Mouse (Mus musculus) Muller cell, postnatal 12 days (primary cell): ENCODE measurements around the gene Gpr143.
A peak's percentile ranks its signal among the peaks of the same experiment; 100 is the strongest.
"Not testable (repeated sequence)": the region's sequence is repeated elsewhere in the genome, so short reads cannot be mapped to it uniquely, and the experiment has no call there.

ENCODE experiments used
- DNase-seq: peaks from one replicate; pipeline ENCODE4 v3.0.0-alpha.2; 2015; ENCODE audit errors: inconsistent ontology term

Gene Gpr143

DNA sequence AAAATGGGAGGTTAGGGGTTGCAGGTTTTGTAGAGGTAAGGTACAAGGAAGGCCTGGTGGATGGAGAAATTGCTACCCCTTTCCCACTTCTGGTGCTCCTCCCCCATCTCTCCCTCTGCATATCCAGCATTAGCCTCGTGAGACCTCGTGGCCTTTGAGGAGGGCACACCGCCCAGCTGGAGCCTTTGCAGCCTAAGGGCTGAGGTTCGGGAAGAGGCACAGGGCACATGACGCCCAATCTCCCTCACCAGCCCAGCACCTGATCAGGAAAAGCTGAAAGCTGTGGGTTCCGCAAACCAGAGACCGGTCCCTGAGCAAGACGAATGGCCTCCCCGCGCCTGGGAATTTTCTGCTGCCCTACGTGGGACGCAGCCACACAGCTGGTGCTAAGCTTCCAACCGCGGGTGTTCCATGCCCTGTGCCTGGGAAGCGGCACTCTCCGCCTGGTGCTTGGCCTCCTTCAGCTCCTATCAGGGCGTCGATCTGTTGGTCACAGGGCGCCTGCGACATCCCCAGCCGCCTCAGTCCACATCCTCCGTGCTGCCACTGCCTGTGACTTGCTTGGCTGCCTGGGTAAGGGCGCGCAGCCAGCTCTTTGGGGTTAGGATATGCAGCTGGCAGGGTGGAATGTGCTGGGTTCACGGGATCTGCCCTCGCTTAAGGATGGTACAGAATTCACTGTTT is at the start of gene Gpr143:
Gene Gpr143, plus strand, starts transcription at position 202 of the 684 bp plus-strand sequence.
- peak; percentile 43 for DNase-seq

DNA sequence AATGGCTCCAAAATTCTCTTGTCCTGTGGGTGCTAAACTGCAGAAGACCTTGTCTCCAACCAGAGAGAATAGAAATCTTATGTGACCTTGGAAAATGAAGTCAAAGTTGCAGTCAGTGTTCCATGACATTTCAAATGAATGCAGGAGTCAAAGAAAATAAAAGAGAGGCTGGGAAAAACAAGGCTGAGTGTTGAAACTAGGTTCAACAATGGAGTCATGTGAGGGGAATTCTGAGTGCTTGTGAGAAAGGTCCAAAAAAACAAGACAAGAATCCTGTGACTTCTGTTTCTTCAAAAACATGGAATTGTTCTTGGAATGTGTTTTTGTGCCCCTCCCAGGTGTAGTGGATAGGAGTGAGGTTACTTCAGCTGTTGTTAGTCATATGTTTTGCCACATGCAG is 46.4 kb upstream of the Gpr143 start:
- DNase-seq, result no peak

DNA sequence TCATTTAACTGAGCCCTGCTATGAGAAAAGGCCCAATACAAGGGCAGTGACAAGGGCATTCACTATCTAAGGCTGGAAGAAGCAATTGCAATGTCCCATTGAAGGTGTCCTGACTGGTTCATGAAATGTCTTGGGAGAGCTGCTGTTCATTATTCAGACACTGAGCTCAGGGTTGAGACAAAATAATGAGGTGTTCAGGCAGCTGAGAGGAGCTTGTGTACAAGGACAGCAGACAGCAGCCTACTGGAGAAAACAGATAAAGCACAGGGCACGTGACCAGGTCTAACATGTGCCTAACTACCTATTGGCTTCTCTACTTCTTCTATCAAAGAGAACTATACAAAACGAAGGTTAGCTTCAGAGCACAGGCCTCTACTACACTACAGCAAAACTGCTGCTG is 43.5 kb upstream of the Gpr143 start:
- no peak for DNase-seq

DNA sequence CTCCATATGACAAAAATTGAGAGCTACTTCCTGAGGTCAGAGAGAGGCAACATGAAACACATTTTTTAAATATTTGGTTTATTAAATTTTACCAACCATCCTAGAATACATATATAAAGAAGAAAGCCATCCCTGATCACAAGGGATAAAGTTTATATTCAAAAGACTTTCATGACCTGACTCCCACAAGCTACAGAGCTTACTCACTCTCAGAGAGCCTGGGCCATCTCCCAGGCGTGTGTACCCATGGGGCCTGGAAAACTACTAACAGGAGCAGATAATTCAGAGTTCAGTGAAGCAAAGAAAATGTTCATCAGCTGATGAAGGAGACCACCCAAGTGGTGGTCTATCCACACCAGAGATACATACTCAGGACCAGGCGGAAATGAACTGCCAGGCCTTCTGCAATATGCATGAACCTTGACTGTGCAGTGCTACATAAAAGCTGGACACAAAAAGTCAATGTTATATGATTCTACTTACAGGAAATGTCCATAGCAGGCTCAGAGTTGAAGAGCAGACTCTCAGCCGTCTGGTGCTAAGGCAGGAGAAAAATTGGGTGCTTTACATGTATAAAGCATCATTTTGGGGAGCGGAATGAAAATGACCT is 42.9 kb upstream of the Gpr143 start:
- DNase-seq, result no peak

DNA sequence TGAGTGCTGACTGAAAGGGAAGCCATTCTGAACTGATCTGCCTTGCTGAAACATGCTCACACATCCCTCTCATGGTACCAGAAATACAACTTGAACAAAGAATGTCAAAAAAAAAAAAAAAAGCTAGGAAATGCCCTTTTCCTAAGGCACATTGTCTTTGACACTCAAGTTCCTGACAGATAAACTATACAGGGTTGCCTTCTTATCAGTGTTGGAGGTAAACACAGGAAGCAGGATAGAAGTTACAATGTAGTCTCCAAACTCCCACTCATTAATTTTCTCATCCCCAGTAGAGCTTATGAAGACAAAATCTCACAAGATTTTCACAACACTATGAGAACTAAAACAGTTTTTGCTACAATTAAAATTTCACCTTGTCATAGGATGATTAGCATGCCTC is 38.1 kb upstream of the Gpr143 start:
- no peak for DNase-seq

DNA sequence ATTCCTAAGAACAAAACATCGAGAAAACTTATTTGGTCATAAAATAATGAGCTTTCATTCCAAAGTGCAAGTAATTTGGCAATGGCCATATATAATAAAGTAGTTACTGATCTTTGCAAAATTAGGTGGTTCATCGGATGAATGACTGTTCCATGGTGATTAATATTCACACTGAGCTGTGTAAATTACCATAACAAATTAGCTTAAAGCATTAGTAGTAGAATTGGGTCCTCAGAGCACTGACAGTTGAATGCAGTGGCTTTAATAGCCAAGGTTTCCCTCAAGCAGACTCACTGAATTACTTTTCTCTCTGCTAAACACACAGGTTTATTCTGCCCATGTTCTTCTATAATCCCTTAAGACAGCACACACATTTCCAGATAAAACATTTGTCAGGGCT is 35.8 kb upstream of the Gpr143 start:
- DNase-seq, result no peak

DNA sequence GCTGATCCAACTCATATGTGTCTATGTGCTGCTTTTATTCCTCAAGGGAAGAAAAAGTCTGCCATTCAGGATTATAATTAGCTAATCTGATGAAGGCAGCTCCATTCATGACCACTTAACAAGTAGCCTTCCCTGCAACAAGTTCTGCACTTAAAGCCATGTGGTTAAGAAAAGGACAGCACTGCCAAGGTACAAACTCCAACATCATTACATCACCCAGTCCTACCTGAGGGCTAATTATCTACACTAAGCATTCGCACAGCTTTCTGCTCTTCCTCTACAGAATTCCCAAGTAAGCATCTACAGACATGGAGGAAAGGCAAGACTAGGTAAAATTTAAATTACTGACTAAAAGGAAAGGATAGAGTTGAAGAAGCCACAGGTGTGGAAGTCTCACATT is 25.9 kb upstream of the Gpr143 start:
- no peak for DNase-seq

DNA sequence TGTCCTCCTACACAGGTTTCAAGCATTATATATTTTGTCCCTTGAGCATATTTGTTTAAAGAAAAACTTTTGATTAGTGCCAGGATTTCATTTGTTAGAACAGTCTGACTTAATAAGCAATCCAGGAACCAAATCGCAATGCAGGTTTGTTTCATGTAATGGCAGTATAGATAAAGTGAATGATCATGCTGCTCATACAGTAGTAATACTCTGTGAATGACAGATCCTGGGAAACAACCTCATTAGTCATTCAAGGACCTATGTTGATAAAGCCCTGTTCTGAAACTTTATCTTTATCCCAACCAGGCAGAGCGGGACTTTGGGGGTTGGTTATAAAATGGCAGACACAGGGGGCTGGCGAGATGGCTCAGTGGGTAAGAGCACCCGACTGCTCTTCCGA is 25.4 kb upstream of the Gpr143 start:
- no peak for DNase-seq

DNA sequence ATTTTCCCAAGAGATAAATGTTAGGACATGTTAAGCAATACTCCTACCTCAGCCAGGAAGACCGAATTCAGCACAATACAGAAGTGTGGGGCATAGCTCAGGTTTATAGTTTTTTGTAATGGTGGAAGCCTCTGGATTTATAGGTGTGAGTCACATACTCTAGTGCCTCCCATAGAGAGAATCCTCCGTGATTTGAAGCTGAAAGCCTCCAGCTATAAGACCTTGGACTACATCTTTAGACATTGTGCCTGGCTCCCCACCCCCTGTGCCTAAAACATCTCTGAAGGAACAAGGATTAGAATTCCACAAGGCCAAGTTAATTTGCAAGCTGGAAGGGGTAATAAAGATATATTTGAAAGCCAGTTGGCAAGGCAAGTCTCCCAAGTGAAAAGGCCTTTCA is 19.3 kb upstream of the Gpr143 start:
- DNase-seq, result no peak

DNA sequence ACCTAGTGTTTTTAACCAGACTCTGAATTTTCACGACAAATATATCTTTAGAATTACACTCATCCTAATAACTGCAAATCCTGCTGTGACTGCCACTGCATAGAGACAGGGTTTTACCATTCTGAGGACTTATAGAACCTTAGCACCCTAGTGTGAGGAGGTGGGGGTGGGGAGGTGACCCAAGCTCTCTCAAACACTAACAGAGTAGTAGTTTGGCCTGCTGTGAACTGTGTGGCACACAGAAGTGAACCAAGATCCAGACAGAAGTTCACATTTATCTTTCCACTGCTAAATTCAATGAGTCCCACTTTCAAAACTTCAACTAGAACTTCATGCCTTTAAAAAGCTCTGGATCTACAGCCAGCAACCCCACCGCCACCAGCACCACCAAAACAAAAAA is 18.9 kb upstream of the Gpr143 start:
- no peak for DNase-seq

DNA sequence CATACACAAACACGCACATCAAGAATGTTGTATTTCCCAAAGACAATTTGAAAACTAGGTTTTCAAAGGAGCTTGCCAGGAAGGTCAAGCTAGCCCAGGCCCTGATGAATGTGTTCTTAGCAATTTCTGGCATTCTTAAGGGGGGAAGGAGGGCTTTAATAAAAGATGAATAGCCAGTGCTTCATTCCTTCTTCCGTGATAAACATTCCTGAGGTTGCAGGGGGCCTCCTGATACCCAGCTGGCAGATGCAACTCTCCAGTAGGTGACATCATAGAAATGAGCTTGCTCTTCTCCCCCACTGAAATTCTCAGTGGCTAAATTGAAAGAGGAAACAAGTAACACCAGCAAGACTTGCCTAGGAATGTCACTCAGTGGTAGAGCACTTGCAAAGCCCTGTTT is 17.6 kb upstream of the Gpr143 start:
- DNase-seq, result peak; percentile 73

DNA sequence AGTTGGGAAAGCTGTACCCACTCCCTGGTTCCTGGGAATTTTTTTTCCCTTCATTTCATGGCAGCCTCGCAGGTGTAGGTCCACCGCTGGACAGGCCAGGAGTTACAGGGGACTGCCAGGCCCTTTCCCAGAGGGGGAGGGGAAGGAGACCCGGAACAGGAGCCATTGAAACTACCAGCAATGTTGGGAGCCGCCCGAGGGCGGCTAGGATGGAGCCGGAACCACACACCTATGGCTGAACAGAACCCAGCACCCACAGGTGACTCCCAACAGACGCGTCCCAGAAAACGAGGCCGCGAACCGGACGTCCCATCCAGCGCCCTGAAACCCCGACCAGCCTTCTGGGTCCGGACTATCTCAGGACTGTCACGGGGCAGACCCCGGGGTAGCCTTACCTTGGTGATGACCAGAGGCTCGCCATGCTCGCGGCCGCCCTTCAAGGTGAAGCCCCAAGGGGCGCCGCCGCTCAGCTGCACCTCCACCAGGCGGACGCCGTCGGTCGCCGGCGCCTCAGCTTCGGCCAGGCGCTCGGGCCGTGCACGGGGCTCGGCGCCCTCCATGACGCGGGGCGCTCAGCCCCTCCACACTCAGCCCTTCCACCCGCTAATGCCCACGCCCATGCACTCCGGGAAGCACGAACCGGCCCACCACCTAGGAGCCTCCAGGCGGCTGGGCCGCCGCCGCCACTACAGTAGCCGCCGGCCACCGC is 12.7 kb upstream of the Gpr143 start, which contains the start of gene Shroom2:
Gene Shroom2, minus strand, starts transcription at position 575 of the 709 bp plus-strand sequence.
- peak; percentile 26 for DNase-seq

DNA sequence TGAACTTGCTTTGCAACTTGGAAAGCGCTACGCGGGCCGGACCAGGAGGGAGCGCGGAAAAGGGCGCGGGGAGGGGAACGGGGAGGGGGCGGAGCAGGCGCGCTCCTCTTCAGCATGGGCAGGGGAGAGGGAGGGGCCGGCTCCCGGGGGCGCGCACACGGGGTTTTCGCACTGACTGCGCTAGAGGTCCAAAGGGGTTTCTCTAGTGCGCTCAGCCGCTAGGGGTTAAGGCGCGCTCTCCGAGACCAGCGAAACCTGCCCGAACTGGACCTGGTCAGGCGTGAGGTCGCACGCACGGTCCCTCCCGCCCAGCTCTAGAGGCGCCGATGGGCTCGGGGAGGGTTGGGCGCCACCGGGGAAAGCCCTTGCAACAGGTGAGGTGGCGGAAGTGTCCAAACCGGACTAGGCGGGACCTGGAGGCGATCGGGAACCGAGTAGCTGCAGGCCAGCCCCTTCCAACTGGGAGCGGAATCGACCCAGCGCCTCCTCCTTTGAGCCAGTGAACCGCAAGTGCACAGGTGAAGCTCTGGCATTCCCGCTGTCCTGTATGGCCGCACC is 12.0 kb upstream of the Gpr143 start:
- peak; percentile 84 for DNase-seq

DNA sequence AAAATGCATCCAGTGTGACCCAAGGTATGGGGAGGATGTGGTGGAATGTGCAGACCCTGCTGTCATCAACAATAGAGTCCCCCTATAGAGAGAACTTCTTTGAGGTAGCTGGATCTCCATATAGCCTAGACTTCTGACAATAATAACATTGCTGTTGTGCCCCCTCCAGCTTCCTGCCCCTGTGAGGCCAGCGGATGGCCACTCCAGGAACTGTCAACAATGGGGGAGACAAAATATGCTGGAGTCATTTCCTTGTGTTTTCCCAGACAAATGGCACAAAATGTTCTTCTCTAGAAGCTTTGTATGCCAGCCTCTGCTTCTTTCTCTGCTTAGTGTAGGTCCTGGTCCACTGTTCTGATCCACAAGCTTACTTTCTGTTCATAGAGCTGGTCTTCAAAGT is 6.4 kb downstream of the Gpr143 start:
- DNase-seq, result no peak

DNA sequence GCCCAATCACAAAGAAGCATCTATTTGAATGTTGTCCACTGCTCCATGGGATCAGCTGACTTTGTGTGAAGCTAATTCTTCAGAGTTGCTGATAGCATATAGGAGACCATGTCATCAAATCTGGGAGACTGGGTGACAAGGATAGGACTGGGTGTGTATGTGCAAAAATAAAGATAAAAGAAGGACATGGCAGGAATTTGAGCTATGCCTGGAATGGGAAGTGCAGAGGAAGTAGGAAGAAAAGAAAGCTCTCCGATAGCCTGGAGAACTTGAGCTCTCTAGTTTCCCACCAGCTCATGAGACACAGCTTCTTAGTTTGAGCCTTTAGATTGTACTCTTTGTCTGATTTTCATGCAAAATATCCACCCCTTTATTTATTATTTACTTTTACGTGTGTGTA is 6.9 kb downstream of the Gpr143 start:
- peak; percentile 6 for DNase-seq

DNA sequence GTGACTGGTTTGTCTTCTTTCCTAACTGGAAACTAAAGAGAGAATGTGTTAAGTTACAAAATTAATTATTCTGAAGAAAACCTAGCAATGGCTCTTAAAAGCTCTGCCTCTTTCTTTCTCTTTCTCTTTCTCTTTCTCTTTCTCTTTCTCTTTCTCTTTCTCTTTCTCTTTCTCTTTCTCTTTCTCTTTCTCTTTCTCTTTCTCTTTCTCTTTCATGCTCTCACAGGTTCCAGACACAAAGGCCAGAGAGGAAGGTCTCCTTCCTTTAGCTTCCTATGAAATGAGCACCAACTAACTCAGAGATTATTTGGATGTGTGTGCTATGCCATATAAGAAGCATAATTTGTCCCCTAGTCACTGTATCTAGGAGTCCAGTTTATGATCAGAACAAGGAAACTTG is 23.6 kb downstream of the Gpr143 start:
- DNase-seq, result no peak

DNA sequence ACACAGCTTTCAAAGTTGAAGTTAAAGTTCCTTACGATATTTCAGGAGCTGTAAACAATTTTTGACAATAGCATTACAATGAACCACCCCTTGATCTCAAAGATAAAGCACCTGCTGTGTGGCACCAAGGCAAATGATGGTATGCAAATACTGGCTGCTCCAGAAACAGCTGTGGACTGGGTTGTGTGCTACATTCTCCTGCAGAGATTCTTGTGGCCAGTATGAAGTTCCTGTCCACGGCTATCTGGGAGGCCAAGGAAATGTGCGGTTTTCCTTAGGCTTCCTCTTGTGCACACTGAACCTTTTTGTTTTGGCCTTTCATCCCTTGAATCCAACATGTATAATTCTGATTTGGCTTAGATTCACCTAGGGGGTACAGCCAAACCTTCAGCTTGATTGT is 31.6 kb downstream of the Gpr143 start:
- no peak for DNase-seq

DNA sequence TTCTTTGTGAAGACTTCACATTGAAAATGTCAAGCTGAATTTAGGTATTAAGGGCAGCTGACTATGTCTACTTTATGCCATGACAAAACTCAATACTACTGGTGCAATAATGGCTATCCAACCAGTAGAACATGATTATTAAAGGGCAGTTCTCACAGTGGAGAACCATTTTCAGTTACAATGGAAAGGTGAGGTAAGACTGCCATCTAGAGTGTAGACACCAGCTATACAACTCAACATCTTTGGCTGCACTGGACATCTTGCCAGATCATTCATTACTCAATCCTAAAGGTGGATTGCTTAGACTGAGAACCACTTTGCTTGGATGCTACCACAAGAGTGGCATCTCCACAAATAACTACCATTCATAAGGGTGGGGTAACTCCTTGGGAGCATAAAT is 37.3 kb downstream of the Gpr143 start:
- peak; percentile 13 for DNase-seq

DNA sequence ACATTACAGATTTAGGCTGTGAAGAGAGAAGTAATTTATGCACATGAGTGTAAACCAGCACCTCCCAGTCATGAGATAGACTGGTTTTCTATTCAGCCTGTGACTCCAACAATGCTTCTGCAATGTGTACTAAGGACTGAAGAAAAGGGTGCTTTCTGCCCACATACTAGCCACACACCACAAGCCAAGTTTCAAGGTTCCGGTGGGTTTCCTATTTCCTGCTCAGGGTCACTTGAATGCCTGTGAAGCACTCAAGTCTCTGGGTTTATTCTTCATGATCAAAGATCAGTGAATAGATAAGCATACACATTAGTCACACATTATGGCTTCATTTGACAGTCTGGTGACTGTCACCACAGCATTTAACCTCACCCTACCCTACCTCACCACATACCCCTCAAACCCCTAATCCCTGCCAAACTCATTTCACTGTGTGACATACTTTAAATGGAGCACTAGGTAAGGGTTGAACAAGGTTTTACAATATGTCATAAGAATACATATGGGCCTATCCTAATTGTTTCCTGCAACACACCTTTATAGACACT is 49.4 kb downstream of the Gpr143 start:
- DNase-seq, result not testable (repeated sequence)

DNA sequence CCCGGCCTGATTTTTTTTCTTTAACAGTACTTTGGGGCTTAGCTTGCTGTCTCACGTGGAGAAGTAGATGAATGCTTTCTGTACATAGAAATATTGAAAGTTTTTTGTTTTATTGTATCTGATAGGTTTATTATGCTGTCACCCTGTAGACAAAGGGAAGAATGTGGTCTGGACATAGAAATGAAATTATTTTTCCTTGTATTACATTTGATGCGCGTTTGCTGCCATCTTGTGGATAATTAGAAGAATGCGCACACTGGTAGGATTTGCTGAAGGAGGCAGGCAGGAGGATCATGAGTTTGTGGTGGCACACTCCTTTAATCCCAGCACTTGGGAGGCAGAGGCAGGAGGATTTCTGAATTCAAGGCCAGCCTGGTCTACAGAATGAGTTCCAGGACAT is 53.2 kb downstream of the Gpr143 start:
- peak; percentile 3 for DNase-seq

DNA sequence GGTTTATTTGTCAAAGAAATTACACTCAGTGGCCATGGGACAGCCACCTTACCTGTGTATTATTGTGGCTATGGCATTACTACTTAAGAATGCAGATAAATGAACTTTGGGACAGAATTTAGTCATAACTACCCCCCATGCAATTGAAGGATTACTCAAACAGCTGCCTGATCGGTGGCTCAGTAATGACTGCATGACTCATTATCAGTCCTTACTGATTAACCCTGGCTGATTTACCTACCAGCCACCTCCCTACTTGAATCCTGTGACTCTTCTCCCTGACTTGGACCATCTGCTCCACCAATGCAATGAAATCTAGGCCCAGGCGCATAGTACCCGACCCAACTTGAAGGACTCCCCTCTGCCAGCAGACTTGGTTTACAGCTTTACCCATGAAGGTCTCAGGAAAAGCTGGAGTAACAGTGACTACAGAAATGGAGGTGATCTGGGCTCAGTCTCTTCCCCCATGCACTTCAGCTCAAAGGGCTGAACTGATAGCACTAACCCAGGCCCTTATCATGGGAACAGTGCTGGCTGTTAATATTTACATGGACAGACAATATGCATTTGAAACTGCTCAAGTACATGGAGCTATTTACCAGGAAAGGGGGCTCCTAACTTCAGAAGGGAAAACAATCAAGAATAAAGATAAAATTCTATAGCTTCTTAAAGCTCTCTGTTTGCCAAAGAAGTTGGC is 73.5 kb downstream of the Gpr143 start:
- no peak for DNase-seq
